Mouse (Mus musculus) embryonic facial prominence, embryonic 11.5 days (tissue): ENCODE data around the gene Camk1g. TPM values are rescaled to one million over a fixed set of nuclear protein-coding genes. Genes with fewer than 3 reads are reported as not detected.

Source experiments
- ATAC-seq: fragments of 200-750 bp; cut with Nextera tagmentation; replicated peaks from 2 replicates; pipeline ENCODE4 v1.8.0; 2017; ENCODE audit warnings: low read depth; ENCODE audit not compliant: insufficient number of reproducible peaks, low FRiP score, low TSS enrichment
- DNase-seq: peaks from one replicate; pipeline ENCODE4 v3.0.0-alpha.2; 2015; ENCODE audit warnings: low spot score
- H3K27ac ChIP-seq: fragments of 300-500 bp; sonication (generic); replicated peaks from 2 replicates; pipeline ENCODE4 v1.5.1; 2014; ENCODE audit warnings: mild to moderate bottlenecking, low read depth, low read length, control low read depth
- H3K27me3 ChIP-seq: fragments of 300-500 bp; sonication (generic); 2 replicates; pipeline ENCODE4 v1.6.1; 2014; ENCODE audit warnings: mild to moderate bottlenecking, low read length, moderate library complexity, mixed read lengths; ENCODE audit not compliant: control insufficient read depth, insufficient read depth
- H3K36me3 ChIP-seq: fragments of 300-500 bp; sonication (generic); replicated peaks from 2 replicates; pipeline ENCODE4 v1.6.1; 2014; ENCODE audit warnings: low read depth, mild to moderate bottlenecking, low read length, moderate library complexity, mixed read lengths; ENCODE audit not compliant: control insufficient read depth, insufficient read depth
- H3K4me1 ChIP-seq: fragments of 300-500 bp; sonication (generic); 2 replicates; pipeline ENCODE4 v1.6.1; 2014; ENCODE audit warnings: low read length, mixed read lengths; ENCODE audit not compliant: control insufficient read depth, insufficient read depth
- H3K4me2 ChIP-seq: fragments of 300-500 bp; sonication (generic); 2 replicates; pipeline ENCODE4 v1.6.1; 2014; ENCODE audit warnings: low read depth, mild to moderate bottlenecking, control low read depth, low read length, moderate library complexity
- H3K4me3 ChIP-seq: fragments of 300-500 bp; sonication (generic); 2 replicates; pipeline ENCODE4 v1.5.1; 2014; ENCODE audit warnings: low read depth, low read length, control low read depth
- H3K9ac ChIP-seq: fragments of 300-500 bp; sonication (generic); replicated peaks from 2 replicates; pipeline ENCODE4 v1.6.1; 2014; ENCODE audit warnings: mild to moderate bottlenecking, control low read depth, low read length
- H3K9me3 ChIP-seq: fragments of 300-500 bp; sonication (generic); replicated peaks from 2 replicates; pipeline ENCODE4 v1.6.1; 2016; ENCODE audit warnings: mild to moderate bottlenecking, low read length, inconsistent platforms, mixed read lengths; ENCODE audit not compliant: control insufficient read depth
- WGBS: fragments of 180-500 bp; shearing (Covaris S2); extraction: QIAGEN DNeasy Blood & Tissue Kit; methylation state at CpG from one replicate; pipeline ENCODE4 v1.1.7; 2014; 5-methylcytosine and 5-hydroxymethylcytosine counted together
- polyA plus RNA-seq: library from polyadenylated mRNA; unstranded; fragments of >200 nt; fragmentation: Nextera tagmentation; extraction: Ambion mirVana; gene quantifications from 2 replicates; pipeline ENCODE4 v1.2.1, GENCODE M21; 2014

Camk1g gene
- polyA plus RNA-seq: 21.6 and 21.9 TPM in 2 replicates

DNA sequence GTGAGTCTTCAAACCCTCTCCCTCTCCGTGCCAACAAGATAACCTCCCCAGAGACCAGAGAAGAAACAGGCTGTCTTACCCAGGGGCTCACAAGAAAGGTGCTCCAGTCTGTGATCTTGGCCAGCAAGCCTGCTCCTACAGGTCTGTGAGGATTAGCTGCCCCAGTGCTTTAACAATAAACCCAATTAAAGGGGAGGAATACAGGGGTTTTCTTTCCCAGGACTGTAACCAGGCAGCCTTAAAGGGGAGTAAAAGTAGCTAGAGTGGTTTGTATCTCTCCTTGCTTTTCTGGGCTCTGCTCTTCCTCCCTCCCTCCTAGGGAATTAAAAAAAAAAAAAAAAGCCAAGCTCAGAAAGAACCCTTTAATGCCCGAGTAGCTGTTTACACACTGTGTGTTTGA, at the start of gene Camk1g:
Camk1g (minus strand) TSS at position 203 of the 400 bp plus-strand sequence.
- H3K4me3 ChIP-seq: peak within 1 kb of the TSS; percentile 47
- H3K27ac ChIP-seq: no peak within 1 kb of the TSS
- H3K27me3 ChIP-seq: no peaks in the 10 kb centered on the region
- H3K4me2 ChIP-seq: peak within 1 kb of the TSS; percentile 55
- peak within 1 kb of the TSS; percentile 64 for H3K9ac ChIP-seq
- WGBS: 0% methylated on average over 2 of the region's 2 CpGs
- H3K36me3 ChIP-seq: no peaks in the 10 kb centered on the region
- ATAC-seq: peak; percentile 87
- no peaks in the 10 kb centered on the region for H3K9me3 ChIP-seq
- peak; percentile 89 for DNase-seq
- H3K4me1 ChIP-seq: no peaks in the 10 kb centered on the region

- H3K27me3 ChIP-seq: no peaks in the 10 kb centered on the region
- no peaks in the 10 kb centered on the region for H3K9me3 ChIP-seq
- no peaks in the 10 kb centered on the region for H3K36me3 ChIP-seq
- no peak overlapping the region for H3K27ac ChIP-seq
- peak; percentile 27 for DNase-seq
- peaks cover 2% of the 10 kb centered on the region; the same call in 1 of the 2 replicates for H3K4me1 ChIP-seq
- 4% methylated on average over 2 of the region's 2 CpGs for WGBS
- no peak overlapping the region for H3K9ac ChIP-seq
- ATAC-seq: no peak
- no peak overlapping the region for H3K4me3 ChIP-seq
- H3K4me2 ChIP-seq: no peak overlapping the region
Observed at GRCm38 (mm10) chr1:193419168-193419567, 49.1 kb upstream of the Camk1g start.

DNA sequence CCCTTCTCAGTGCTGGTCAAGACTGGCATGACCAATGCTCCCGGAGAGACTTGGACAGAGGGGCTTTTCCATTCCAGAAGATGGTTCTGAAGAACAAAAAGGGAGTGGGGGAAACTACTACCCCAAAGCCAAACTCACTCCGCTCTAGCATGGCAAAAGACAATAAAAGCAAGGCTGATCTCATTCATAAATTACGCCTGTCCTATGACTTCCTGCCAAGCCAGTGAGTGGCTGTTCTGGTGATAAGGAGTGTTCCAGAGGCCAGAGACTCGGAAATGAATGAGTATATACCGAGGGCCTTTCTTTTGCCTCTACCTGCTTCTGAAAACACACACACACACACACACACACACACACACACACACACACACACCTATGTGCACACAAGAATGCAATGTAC, 48.6 kb upstream of the Camk1g start:
- Histone ChIP-seq H3K9ac (no peak overlapping the region), H3K36me3 (no peaks in the 10 kb centered on the region), H3K4me3 (no peak overlapping the region), H3K9me3 (no peaks in the 10 kb centered on the region), H3K4me2 (no peak overlapping the region), H3K27ac (no peak overlapping the region), H3K4me1 (peaks cover 2% of the 10 kb centered on the region; the same call in 1 of the 2 replicates), H3K27me3 (no peaks in the 10 kb centered on the region)
- 71% methylated on average over 5 of the region's 5 CpGs for WGBS
- ATAC-seq (no peak), DNase-seq (no peak)

DNA sequence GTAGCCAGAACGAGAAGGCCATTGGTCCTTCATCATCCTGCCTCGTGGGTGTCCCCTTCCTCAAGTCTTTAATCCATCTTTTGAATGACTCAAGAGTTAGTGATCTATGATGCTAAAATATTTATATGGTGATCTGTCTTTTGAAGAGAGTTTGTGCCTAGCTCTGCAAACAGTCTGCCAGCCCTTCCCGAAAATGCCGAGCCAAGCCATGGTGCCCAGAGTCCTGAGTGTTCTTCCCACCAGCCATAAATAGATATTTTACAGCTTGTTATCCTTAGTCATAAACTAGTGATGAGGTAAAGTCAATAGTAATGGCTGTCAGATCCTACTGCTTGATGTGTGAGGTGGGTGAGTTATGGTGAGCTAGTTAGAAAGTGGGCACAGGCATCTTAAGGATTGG, 44.0 kb upstream of the Camk1g start:
- no peak for DNase-seq
- H3K4me2 ChIP-seq: no peak overlapping the region
- H3K27ac ChIP-seq: no peak overlapping the region
- no peaks in the 10 kb centered on the region; the same call in 1 of the 2 replicates for H3K4me1 ChIP-seq
- no peaks in the 10 kb centered on the region for H3K36me3 ChIP-seq
- H3K27me3 ChIP-seq: no peaks in the 10 kb centered on the region
- no peak overlapping the region for H3K9ac ChIP-seq
- 86% methylated on average over 4 of the region's 4 CpGs for WGBS
- no peak overlapping the region for H3K4me3 ChIP-seq
- no peak for ATAC-seq
- H3K9me3 ChIP-seq: no peaks in the 10 kb centered on the region

DNA sequence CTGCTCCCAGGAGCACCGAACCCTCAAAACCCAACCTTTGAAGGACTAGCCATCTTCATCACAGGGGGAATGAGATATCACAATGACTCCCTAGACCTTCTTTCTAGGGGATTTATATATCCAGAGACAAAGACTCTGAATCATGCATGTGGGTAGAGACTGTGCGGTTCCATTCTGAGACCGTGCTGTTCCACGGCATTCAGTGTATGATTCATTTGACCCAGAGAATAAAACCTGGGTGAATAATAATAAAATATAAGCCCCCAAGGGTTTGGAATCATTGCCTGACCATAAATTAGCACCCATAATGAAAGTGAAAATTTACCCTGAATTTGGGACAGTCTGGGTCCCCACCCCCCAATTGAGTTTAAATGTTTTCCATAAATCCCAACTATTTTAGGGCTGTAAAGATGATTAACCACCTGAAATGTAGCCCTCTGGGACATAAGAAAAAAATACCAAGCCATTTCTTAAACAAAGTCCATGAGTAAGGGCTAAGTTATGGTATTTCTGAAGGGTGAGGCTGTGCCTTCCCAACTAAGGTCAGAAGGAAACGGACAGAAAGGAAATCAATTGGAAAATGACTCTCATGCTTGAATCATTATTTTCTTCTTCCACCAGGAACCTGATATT, 43.4 kb upstream of the Camk1g start:
- Histone ChIP-seq H3K9ac (no peak overlapping the region), H3K27ac (no peak overlapping the region), H3K27me3 (no peaks in the 10 kb centered on the region), H3K4me2 (no peak overlapping the region), H3K36me3 (no peaks in the 10 kb centered on the region), H3K4me1 (no peaks in the 10 kb centered on the region), H3K9me3 (no peaks in the 10 kb centered on the region), H3K4me3 (no peak overlapping the region)
- DNase-seq (no peak), ATAC-seq (no peak)
- 93% methylated on average over 5 of the region's 5 CpGs for WGBS

DNA sequence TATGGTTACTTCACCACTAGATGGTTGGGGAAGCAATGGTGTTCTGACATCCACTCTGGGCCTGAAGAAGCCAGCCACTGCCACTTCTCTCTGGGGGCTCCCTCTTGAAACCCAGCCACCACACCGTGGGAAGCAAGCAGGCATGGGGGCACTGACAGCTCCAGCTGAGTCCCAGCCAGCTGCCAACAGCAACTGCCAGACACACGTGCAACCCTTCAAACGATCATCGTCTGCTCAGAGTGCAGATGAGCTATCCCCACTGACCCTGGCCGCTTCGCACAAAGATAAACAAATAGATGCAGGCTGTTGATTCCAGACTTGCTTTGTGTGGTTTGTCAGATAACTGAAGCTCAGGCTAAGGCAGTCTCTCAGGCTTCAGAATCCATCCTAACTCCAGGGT, 37.4 kb upstream of the Camk1g start:
- no peak overlapping the region for H3K4me2 ChIP-seq
- 57% methylated on average over 6 of the region's 6 CpGs for WGBS

DNA sequence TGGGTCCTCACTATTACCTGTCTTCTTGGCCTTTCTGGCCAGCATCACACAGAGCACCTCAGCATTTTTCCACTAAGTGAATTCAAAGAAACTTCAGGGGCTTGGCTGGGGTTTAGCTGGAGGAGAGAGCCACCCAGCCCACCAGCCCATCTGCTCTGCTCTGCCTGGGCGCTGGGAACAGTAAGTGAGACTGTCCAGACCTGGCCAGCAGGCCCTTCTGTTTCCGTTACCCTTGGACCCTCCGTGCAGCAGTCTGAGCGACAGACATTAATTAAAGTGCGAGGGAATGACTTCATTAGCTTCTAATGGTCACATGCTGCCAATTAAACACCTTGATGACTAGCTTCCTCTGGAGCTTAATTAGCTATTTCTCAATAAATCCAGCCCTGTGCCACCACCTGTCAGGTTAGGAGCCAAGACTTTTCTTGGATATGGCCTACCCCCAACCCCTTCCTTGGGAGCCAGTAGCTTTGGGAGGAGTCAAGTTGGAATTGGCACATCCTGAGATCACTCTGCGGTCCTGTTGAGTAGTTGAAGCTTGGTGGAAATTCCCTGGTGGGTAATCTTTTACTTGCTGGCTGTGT, 36.1 kb upstream of the Camk1g start:
- ATAC-seq (no peak), DNase-seq (no peak)
- no peaks in the 10 kb centered on the region for H3K36me3 ChIP-seq
- no peaks in the 10 kb centered on the region for H3K4me1 ChIP-seq
- H3K9me3 ChIP-seq: no peaks in the 10 kb centered on the region
- H3K27me3 ChIP-seq: no peaks in the 10 kb centered on the region
- WGBS: 75% methylated on average over 6 of the region's 6 CpGs
- no peak overlapping the region for H3K9ac ChIP-seq
- no peak overlapping the region for H3K27ac ChIP-seq
- no peak overlapping the region for H3K4me3 ChIP-seq
- no peak overlapping the region for H3K4me2 ChIP-seq

More for the DNA sequence above, 37.4 kb upstream of the Camk1g start:
- H3K9ac ChIP-seq: no peak overlapping the region
- no peaks in the 10 kb centered on the region for H3K36me3 ChIP-seq
- no peak for DNase-seq
- no peaks in the 10 kb centered on the region for H3K27me3 ChIP-seq
- H3K27ac ChIP-seq: no peak overlapping the region
- H3K4me1 ChIP-seq: no peaks in the 10 kb centered on the region
- H3K9me3 ChIP-seq: no peaks in the 10 kb centered on the region
- H3K4me3 ChIP-seq: no peak overlapping the region
- ATAC-seq: no peak

GRCm38 (mm10) chr1:193401695-193402094, 31.6 kb upstream of the Camk1g start:
- Histone ChIP-seq H3K27ac (no peak overlapping the region), H3K4me2 (no peak overlapping the region), H3K4me1 (no peaks in the 10 kb centered on the region), H3K36me3 (no peaks in the 10 kb centered on the region), H3K27me3 (no peaks in the 10 kb centered on the region), H3K9ac (no peak overlapping the region), H3K9me3 (no peaks in the 10 kb centered on the region), H3K4me3 (no peak overlapping the region)
- ATAC-seq: no peak
- DNase-seq: no peak
- 75% methylated on average over 9 of the region's 9 CpGs for WGBS
